Mouse (Mus musculus): ENCODE measurements around the gene BC067074. TPM values are rescaled to one million over a fixed set of nuclear protein-coding genes. Genes with fewer than 3 reads are reported as not detected.
"Not testable (repeated sequence)": the region's sequence is repeated elsewhere in the genome, so short reads cannot be mapped to it uniquely, and the experiment has no call there.

The BC067074 gene
- 6.1 and 6.3 TPM in 2 replicates for polyA plus RNA-seq (2015; fragmentation: Nextera tagmentation; extraction: Ambion mirVana)

DNA sequence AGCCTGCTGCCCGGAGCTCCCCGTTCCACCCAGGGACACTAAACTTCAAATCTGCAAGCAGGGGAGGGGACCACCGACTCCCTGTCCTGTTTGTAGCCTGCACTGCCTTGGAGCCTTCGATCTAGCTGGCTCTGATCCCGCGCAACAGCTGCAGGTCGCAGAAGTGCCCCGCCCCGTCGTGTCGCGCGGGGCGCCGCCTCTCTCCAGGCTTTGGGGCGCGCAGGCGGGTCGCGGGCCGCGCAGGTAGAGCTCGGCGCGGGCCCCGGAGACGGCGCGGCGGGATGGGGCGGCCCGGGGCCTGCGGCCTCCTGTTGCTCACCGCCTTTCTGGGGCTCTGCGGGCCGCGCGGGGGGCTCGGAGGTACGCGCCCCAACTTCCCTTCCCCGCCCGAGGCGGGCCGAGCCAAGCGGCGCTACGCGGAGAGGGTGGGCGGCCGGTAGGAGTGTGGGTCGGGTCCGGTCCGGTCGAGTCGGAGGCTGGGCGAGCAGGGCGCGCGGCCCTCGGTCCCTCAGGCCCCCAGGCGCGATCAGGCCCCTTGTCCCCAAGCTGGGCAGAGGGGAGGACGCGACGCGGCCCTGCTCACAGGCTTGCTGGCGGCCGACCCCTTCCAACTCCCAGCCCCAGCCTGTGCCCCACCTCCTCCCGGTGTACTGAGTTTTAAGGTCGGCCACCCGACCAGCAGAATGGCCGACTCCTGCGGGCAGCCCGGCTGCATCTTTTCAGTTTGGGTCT lies at the start of gene BC067074:
Gene BC067074 (plus strand): TSS at position 185 of the 732 bp plus-strand sequence.
- ATAC-seq (ENCODE audit: low FRiP score, low TSS enrichment): peak; percentile 81
- Histone ChIP-seq H3K9me3 (ENCODE audit: low read length) (no peaks in the 10 kb centered on the region), H3K36me3 (ENCODE audit: insufficient read depth, low read length) (no peaks in the 10 kb centered on the region), H3K4me3 (ENCODE audit: low read length) (peak within 1 kb of the TSS; percentile 66), H3K27ac (ENCODE audit: low read length) (no peak within 1 kb of the TSS), H3K4me2 (replicated peaks; ENCODE audit: low read depth, low read length) (peak within 1 kb of the TSS; percentile 83), H3K27me3 (ENCODE audit: insufficient read depth, low read length) (no peaks in the 10 kb centered on the region), H3K9ac (replicated peaks; ENCODE audit: low read length) (peak within 1 kb of the TSS; percentile 85), H3K4me1 (ENCODE audit: insufficient read depth, low read length) (0 out of 2 replicates have a peak, but pooled peaks cover 7% of the 10 kb centered on the region)
- WGBS: under 1% methylated on average over 57 of the region's 75 CpGs

DNA sequence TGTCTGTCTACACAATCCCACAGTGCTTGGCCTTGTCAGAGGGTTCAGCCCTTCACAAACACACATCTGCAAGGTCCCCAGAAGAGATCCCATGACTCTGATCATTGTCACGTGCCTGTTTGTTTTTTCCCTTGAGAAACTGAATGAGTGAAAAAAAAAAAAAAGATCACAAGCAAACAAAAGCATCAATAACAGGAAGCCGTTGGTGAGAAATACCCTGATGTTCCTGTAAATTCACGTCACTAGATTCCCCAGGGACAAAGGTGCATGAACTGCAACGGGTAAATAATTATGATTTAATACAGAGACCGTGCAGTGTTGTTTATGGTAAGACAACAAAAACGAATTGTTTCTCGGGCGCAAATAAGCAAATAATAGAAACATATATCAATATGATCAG lies 47.9 kb upstream of the BC067074 start:
- H3K4me3 ChIP-seq (ENCODE audit: low read length): no peak overlapping the region
- no peaks in the 10 kb centered on the region for H3K4me1 ChIP-seq (ENCODE audit: insufficient read depth, low read length)
- 65% methylated on average over 8 of the region's 8 CpGs for WGBS
- no peak for ATAC-seq (ENCODE audit: low FRiP score, low TSS enrichment)
- no peaks in the 10 kb centered on the region for H3K36me3 ChIP-seq (ENCODE audit: insufficient read depth, low read length)
- H3K27me3 ChIP-seq (ENCODE audit: insufficient read depth, low read length): no peaks in the 10 kb centered on the region
- no peak overlapping the region for H3K9ac ChIP-seq (replicated peaks; ENCODE audit: low read length)
- H3K27ac ChIP-seq (ENCODE audit: low read length): no peak overlapping the region
- no peak overlapping the region for H3K4me2 ChIP-seq (replicated peaks; ENCODE audit: low read depth, low read length)
- H3K9me3 ChIP-seq (ENCODE audit: low read length): no peaks in the 10 kb centered on the region

DNA sequence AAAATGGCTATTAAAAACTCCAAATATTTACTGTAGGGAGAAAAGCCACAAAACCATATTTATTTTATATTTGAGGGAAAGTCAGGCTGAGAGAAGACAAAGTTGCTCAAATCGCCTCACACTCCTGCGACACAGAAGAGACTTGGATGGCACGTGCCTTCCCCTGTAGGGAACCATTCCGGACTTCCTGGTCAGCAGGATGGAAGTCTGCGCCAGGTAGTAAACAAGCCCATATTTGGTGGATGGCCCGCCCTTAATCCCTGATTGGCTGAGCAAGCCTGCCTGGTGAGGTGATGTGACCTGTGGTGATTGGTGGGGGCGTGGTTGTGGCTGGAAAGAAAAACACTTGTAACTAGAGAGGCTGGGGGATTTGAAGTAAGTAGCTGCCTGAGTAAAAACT lies 40.4 kb upstream of the BC067074 start:
- H3K9me3 ChIP-seq (ENCODE audit: low read length); ATAC-seq (ENCODE audit: low FRiP score, low TSS enrichment); H3K4me1 ChIP-seq (ENCODE audit: insufficient read depth, low read length); H3K36me3 ChIP-seq (ENCODE audit: insufficient read depth, low read length); H3K27me3 ChIP-seq (ENCODE audit: insufficient read depth, low read length); H3K9ac ChIP-seq (replicated peaks; ENCODE audit: low read length); H3K27ac ChIP-seq (ENCODE audit: low read length); H3K4me3 ChIP-seq (ENCODE audit: low read length); H3K4me2 ChIP-seq (replicated peaks; ENCODE audit: low read depth, low read length): not testable (repeated sequence)
- 90% methylated on average over 7 of the region's 7 CpGs for WGBS

DNA sequence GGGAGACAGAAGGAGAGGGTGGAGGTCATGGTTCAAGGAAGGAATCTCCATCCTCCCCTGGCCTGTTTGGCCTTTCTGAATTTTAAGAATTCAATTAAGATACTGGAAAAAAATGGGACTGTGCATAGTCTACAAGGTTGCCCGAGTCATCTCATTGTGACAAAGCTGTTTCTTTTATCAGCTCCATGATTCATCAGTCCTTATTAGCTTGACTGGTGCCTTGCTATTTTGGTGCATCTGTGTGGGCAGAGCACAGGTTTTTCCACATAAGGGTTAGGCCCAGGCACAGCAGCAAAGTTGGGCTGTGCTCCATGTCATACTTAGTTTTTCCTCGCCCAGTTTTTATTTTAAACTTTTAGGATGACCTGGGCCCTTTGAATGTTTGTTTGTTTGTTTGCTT lies 36.2 kb upstream of the BC067074 start:
- no peaks in the 10 kb centered on the region for H3K36me3 ChIP-seq (ENCODE audit: insufficient read depth, low read length)
- no peak for ATAC-seq (ENCODE audit: low FRiP score, low TSS enrichment)
- WGBS: 90% methylated on average over 2 of the region's 2 CpGs

DNA sequence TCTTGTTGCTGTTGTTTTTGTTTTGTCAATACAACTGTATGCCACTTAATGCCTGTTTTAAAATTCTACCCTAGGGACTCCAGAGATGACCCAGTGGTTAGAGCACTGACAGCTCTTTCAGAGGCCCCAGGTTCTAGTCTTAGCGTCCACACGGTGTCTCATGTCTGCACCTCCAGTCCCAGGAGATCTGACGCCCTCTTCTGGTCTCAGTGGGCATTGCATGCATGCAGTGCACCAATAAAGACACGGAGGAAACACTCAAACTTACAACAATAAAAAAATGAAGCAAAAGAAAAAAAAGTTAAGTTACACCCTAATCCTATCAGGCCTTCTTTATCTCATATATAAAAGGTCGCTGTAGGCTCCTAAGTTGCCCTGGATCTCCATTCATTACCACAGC lies 35.8 kb upstream of the BC067074 start:
- no peak overlapping the region for H3K9ac ChIP-seq (replicated peaks; ENCODE audit: low read length)
- no peak overlapping the region for H3K4me2 ChIP-seq (replicated peaks; ENCODE audit: low read depth, low read length)
- H3K9me3 ChIP-seq (ENCODE audit: low read length): no peaks in the 10 kb centered on the region
- no peak overlapping the region for H3K4me3 ChIP-seq (ENCODE audit: low read length)
- no peaks in the 10 kb centered on the region for H3K36me3 ChIP-seq (ENCODE audit: insufficient read depth, low read length)
- H3K27ac ChIP-seq (ENCODE audit: low read length): no peak overlapping the region
- WGBS: 58% methylated on average over 5 of the region's 5 CpGs
- H3K27me3 ChIP-seq (ENCODE audit: insufficient read depth, low read length): no peaks in the 10 kb centered on the region
- ATAC-seq (ENCODE audit: low FRiP score, low TSS enrichment): no peak
- no peaks in the 10 kb centered on the region for H3K4me1 ChIP-seq (ENCODE audit: insufficient read depth, low read length)

More for the DNA sequence above, 36.2 kb upstream of the BC067074 start:
- Histone ChIP-seq H3K4me1 (ENCODE audit: insufficient read depth, low read length) (no peaks in the 10 kb centered on the region), H3K4me2 (replicated peaks; ENCODE audit: low read depth, low read length) (no peak overlapping the region), H3K9ac (replicated peaks; ENCODE audit: low read length) (no peak overlapping the region), H3K4me3 (ENCODE audit: low read length) (no peak overlapping the region), H3K27me3 (ENCODE audit: insufficient read depth, low read length) (no peaks in the 10 kb centered on the region), H3K9me3 (ENCODE audit: low read length) (no peaks in the 10 kb centered on the region), H3K27ac (ENCODE audit: low read length) (no peak overlapping the region)

DNA sequence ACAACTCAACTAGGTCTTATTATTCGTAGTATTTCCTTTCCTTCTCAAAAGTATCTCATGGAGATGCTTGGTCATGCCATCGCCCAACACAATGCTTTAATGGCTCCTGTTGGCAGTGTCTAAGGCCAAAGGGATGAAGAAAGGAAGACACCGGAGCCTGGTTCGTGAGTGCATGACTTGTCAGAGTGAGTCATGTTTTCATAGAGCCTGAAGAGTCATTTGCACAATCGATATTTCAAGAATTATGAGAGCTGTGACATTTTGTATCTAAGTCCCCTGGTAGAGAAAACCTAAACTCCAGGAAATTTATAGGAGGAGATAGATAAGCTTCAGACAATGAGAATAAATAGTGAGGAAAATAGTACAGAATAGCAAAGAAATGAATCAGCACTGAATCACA lies 33.7 kb upstream of the BC067074 start:
- no peaks in the 10 kb centered on the region for H3K4me1 ChIP-seq (ENCODE audit: insufficient read depth, low read length)
- H3K36me3 ChIP-seq (ENCODE audit: insufficient read depth, low read length): no peaks in the 10 kb centered on the region
- H3K9me3 ChIP-seq (ENCODE audit: low read length): no peaks in the 10 kb centered on the region
- no peak for ATAC-seq (ENCODE audit: low FRiP score, low TSS enrichment)
- no peak overlapping the region for H3K9ac ChIP-seq (replicated peaks; ENCODE audit: low read length)
- 87% methylated on average over 5 of the region's 5 CpGs for WGBS
- no peaks in the 10 kb centered on the region for H3K27me3 ChIP-seq (ENCODE audit: insufficient read depth, low read length)
- H3K27ac ChIP-seq (ENCODE audit: low read length): no peak overlapping the region
- H3K4me3 ChIP-seq (ENCODE audit: low read length): no peak overlapping the region
- H3K4me2 ChIP-seq (replicated peaks; ENCODE audit: low read depth, low read length): no peak overlapping the region

DNA sequence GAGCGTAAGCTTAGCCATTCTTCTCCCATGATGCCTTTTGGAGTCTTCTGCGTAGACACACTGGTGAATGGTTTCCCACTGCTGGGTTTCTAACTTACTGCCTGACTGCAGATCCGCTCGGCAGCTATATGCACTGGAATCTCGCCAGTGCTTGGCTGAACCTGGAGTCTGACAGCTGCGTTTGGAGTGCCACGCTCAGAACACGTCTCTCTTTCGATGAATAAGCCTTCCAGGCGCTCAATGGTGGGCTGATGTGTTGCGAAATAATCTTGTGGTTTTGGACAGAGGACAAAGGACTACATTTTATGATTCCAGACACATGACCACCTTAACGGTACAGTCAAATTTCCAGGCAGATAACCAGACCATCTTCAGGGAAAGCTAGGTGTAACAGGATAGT lies 30.1 kb upstream of the BC067074 start:
- H3K9ac ChIP-seq (replicated peaks; ENCODE audit: low read length): no peak overlapping the region
- no peak overlapping the region for H3K27ac ChIP-seq (ENCODE audit: low read length)
- no peaks in the 10 kb centered on the region for H3K9me3 ChIP-seq (ENCODE audit: low read length)
- H3K27me3 ChIP-seq (ENCODE audit: insufficient read depth, low read length): no peaks in the 10 kb centered on the region
- H3K36me3 ChIP-seq (ENCODE audit: insufficient read depth, low read length): no peaks in the 10 kb centered on the region
- WGBS: 78% methylated on average over 12 of the region's 12 CpGs
- H3K4me1 ChIP-seq (ENCODE audit: insufficient read depth, low read length): no peaks in the 10 kb centered on the region
- no peak overlapping the region for H3K4me2 ChIP-seq (replicated peaks; ENCODE audit: low read depth, low read length)
- ATAC-seq (ENCODE audit: low FRiP score, low TSS enrichment): no peak
- H3K4me3 ChIP-seq (ENCODE audit: low read length): no peak overlapping the region

DNA sequence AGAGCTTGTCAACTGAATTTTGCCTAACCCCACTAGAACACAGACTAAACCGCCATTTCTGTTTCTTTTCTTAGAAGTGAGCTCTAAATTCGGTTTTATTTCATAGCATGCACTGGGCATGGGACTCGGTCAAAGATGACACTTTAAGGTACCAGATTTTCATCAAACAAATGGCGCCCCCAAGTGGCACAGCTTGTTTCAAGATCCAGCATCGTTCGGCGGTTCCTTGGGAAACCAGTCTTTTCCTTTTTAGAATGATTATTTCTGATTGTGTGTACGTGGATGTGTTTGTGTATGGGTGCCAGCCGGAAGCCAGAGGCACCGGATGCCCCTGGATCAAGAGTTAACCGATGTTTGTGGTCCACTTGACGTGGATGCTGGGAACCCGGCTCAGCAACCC lies 27.7 kb upstream of the BC067074 start:
- ATAC-seq (ENCODE audit: low FRiP score, low TSS enrichment): no peak
- 25% methylated on average over 13 of the region's 13 CpGs for WGBS

DNA sequence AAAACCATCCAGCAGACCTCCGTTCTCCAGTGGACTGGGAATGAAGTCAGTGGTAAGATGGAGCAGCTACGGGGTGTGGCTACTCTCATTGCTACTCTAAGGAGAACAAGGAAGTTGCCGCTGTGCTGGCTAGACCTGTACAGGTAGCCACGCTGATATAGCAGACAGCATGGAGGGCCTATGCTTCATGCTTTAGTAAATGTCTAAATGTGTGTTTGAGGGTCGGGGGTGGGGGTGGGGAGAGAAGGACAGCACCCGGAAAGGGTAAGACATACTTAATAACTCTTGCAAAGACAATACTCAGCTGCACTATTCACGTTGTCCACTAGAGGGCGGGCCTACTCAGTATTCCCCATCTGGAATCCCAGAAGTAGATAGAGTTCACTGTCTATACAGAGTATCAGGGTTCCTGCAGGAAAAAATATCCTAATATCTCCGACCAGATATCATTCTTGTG lies 26.4 kb upstream of the BC067074 start:
- Histone ChIP-seq H3K9me3 (ENCODE audit: low read length) (no peaks in the 10 kb centered on the region), H3K4me2 (replicated peaks; ENCODE audit: low read depth, low read length) (0 out of 2 replicates have a peak overlapping the region, but pooled peaks have one; percentile 29), H3K27ac (ENCODE audit: low read length) (no peak overlapping the region), H3K4me1 (ENCODE audit: insufficient read depth, low read length) (no peaks in the 10 kb centered on the region), H3K27me3 (ENCODE audit: insufficient read depth, low read length) (no peaks in the 10 kb centered on the region), H3K9ac (replicated peaks; ENCODE audit: low read length) (no peak overlapping the region), H3K4me3 (ENCODE audit: low read length) (no peak overlapping the region), H3K36me3 (ENCODE audit: insufficient read depth, low read length) (no peaks in the 10 kb centered on the region)
- ATAC-seq (ENCODE audit: low FRiP score, low TSS enrichment): peak; percentile 44; the same call in 1 of the 2 replicates
- 26% methylated on average over 9 of the region's 9 CpGs for WGBS

More for the DNA sequence above, 27.7 kb upstream of the BC067074 start:
- H3K4me2 ChIP-seq (replicated peaks; ENCODE audit: low read depth, low read length): no peak overlapping the region
- H3K27ac ChIP-seq (ENCODE audit: low read length): no peak overlapping the region
- H3K9me3 ChIP-seq (ENCODE audit: low read length): no peaks in the 10 kb centered on the region
- no peak overlapping the region for H3K9ac ChIP-seq (replicated peaks; ENCODE audit: low read length)
- H3K4me3 ChIP-seq (ENCODE audit: low read length): no peak overlapping the region
- no peaks in the 10 kb centered on the region for H3K27me3 ChIP-seq (ENCODE audit: insufficient read depth, low read length)
- H3K36me3 ChIP-seq (ENCODE audit: insufficient read depth, low read length): no peaks in the 10 kb centered on the region
- no peaks in the 10 kb centered on the region for H3K4me1 ChIP-seq (ENCODE audit: insufficient read depth, low read length)

DNA sequence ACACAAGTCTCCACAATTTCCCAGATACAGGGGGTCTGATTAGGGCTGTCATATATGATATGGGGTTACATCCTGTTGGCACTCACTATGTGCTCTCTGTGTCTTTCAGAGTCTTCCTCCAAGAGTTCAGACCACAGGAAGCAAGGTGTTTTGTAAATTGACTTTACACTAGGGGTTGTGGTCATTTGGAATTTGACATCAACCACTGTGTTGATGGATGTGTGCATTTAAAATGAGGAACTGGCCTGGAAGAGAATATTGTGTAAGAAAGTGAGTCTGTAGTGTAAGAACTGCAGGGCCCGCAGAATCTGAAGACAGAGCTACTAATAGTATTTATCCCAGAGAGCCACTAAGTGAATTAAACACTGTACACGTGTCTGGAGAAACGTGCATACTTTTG lies 25.8 kb upstream of the BC067074 start:
- Histone ChIP-seq H3K27ac (ENCODE audit: low read length) (no peak overlapping the region), H3K27me3 (ENCODE audit: insufficient read depth, low read length) (no peaks in the 10 kb centered on the region), H3K4me1 (ENCODE audit: insufficient read depth, low read length) (no peaks in the 10 kb centered on the region), H3K9ac (replicated peaks; ENCODE audit: low read length) (no peak overlapping the region), H3K36me3 (ENCODE audit: insufficient read depth, low read length) (no peaks in the 10 kb centered on the region), H3K9me3 (ENCODE audit: low read length) (no peaks in the 10 kb centered on the region), H3K4me3 (ENCODE audit: low read length) (no peak overlapping the region), H3K4me2 (replicated peaks; ENCODE audit: low read depth, low read length) (no peak overlapping the region)
- WGBS: 85% methylated on average over 3 of the region's 3 CpGs
- no peak for ATAC-seq (ENCODE audit: low FRiP score, low TSS enrichment)
